Mouse (Mus musculus) ES-E14 (cell line): ENCODE measurements at regions not wholly inside any gene's neighbourhood (a gene's known extent, or its start where the extent isn't known, plus 50 kb on each side); places are given as distances from the start of the nearest gene placed in this dataset.

Source experiments
- CHD2 ChIP-seq: IDR thresholded peaks from 2 replicates; pipeline ENCODE4 v1.6.1; 2014; ENCODE audit warnings: mild to moderate bottlenecking, low read depth, low read length, inconsistent platforms
- HCFC1 ChIP-seq: IDR thresholded peaks from 2 replicates; pipeline ENCODE4 v1.6.1; 2012; ENCODE audit warnings: low read length, inconsistent platforms, borderline replicate concordance; ENCODE audit not compliant: insufficient read depth
- ZC3H11A ChIP-seq: IDR thresholded peaks from 2 replicates; pipeline ENCODE4 v1.6.1; 2012; ENCODE audit warnings: low read depth, mild to moderate bottlenecking, inconsistent platforms, low read length, borderline replicate concordance
- ZNF384 ChIP-seq: IDR thresholded peaks from 2 replicates; pipeline ENCODE4 v1.6.1; 2012; ENCODE audit warnings: low read depth, low read length, inconsistent platforms

DNA sequence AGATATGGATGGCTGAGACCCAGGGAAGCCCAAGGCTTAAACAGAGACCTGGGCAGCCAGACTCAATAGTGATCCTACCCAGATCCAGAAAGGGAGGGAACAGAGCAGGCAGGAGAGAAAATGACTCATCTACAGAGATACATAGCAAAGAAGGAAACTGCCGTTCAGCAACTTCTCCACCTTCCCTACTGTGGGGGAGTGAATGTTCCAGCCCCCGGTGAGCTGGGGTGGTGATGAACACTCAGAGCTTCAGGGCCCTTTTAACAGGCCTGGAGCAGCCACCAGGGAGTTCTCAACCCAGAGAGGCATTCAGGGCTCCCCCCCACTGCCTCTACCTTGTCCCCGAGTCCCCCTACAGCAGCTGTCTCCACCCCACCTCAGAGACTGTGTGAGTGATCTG is 62.5 kb upstream of the Nectin1 start:
- TF ChIP-seq CHD2 (no peak), ZNF384 (no peak), HCFC1 (no peak), ZC3H11A (no peak)
